Mouse (Mus musculus) kidney, postnatal 10 days (tissue): ENCODE measurements around the gene Gm11146.

Source experiments
- DNase-seq: peaks from one replicate; pipeline ENCODE4 v3.0.0; 2021; ENCODE audit warnings: mixed read lengths

Gm11146 gene

GRCm38 (mm10) chr16:77601994-77602393, at the start of gene Gm11146:
Gene Gm11146 (minus strand): TSS chr16:77602094.
- no peak for DNase-seq

- DNase-seq, result no peak
These were observed 48.7 kb upstream of the Gm11146 start for GRCm38 (mm10) chr16:77650596-77650995.

- DNase-seq, result no peak
These were observed 47.1 kb upstream of the Gm11146 start for GRCm38 (mm10) chr16:77649006-77649405.

GRCm38 (mm10) chr16:77648181-77648580, 46.3 kb upstream of the Gm11146 start:
- DNase-seq, result no peak

- DNase-seq, result no peak
These were observed 44.3 kb upstream of the Gm11146 start for GRCm38 (mm10) chr16:77646146-77646545.

GRCm38 (mm10) chr16:77644976-77645375, 43.1 kb upstream of the Gm11146 start:
- no peak for DNase-seq

- peak; percentile 72 for DNase-seq
These were observed 42.2 kb upstream of the Gm11146 start for GRCm38 (mm10) chr16:77643871-77644720.

- DNase-seq, result peak; percentile 38
These were observed 41.4 kb upstream of the Gm11146 start for GRCm38 (mm10) chr16:77643036-77643870.

- DNase-seq, result peak; percentile 44
These were observed 34.6 kb upstream of the Gm11146 start for GRCm38 (mm10) chr16:77636497-77636896.

GRCm38 (mm10) chr16:77632315-77632881, 30.5 kb upstream of the Gm11146 start:
- peak; percentile 8 for DNase-seq

GRCm38 (mm10) chr16:77622681-77623080, 20.8 kb upstream of the Gm11146 start:
- no peak for DNase-seq

- no peak for DNase-seq
These were observed 687 bp upstream of the Gm11146 start for GRCm38 (mm10) chr16:77602581-77602980.

- no peak for DNase-seq
These were observed 3.1 kb downstream of the Gm11146 start for GRCm38 (mm10) chr16:77598787-77599186.

GRCm38 (mm10) chr16:77596556-77596955, 5.3 kb downstream of the Gm11146 start:
- DNase-seq, result no peak

- no peak for DNase-seq
These were observed 6.2 kb downstream of the Gm11146 start for GRCm38 (mm10) chr16:77595661-77596060.

GRCm38 (mm10) chr16:77594553-77594952, 7.3 kb downstream of the Gm11146 start:
- peak; percentile 45 for DNase-seq

- DNase-seq, result peak; percentile 71
These were observed 8.0 kb downstream of the Gm11146 start for GRCm38 (mm10) chr16:77593828-77594421.

- peak; percentile 4 for DNase-seq
These were observed 8.9 kb downstream of the Gm11146 start for GRCm38 (mm10) chr16:77592986-77593385.

- no peak for DNase-seq
These were observed 28.9 kb downstream of the Gm11146 start for GRCm38 (mm10) chr16:77573036-77573435.

- no peak for DNase-seq
These were observed 32.4 kb downstream of the Gm11146 start for GRCm38 (mm10) chr16:77569457-77569856.

GRCm38 (mm10) chr16:77568384-77568783, 33.5 kb downstream of the Gm11146 start:
- DNase-seq, result no peak

GRCm38 (mm10) chr16:77562852-77563251, 39.0 kb downstream of the Gm11146 start:
- DNase-seq, result no peak
